Mouse (Mus musculus): ENCODE data around the gene Lrrd1.
"Not testable (repeated sequence)": the region's sequence is repeated elsewhere in the genome, so short reads cannot be mapped to it uniquely, and the experiment has no call there.

Gene Lrrd1

GRCm38 (mm10) chr5:3845026-3845425, at the start of gene Lrrd1:
Gene Lrrd1, plus strand, starts transcription at chr5:3845173.
- DNase-seq (ENCODE audit: low spot score) = peak; percentile 36

DNA sequence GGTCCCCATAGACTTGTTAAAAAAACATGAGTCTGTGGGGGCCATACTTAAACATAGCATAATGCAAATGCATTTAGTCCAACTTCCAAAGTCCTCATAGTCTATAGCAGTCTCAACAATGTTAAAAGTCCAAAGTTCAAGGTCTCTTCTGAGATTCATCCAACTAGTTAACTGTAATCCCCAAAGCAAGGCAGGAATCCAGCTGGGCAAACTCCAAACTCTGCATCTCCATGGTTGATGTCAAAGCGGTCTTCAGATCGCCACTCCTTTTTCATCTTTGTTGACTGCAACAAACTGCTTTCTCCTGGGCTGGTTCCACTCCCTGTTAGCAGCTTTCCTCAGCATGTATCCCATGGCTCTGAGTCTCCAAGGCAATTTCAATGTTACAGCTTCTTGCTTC, 47.9 kb upstream of the Lrrd1 start:
- DNase-seq (ENCODE audit: low spot score) = not testable (repeated sequence)

GRCm38 (mm10) chr5:3798656-3799055, 46.3 kb upstream of the Lrrd1 start:
- not testable (repeated sequence) for DNase-seq (ENCODE audit: low spot score)

DNA sequence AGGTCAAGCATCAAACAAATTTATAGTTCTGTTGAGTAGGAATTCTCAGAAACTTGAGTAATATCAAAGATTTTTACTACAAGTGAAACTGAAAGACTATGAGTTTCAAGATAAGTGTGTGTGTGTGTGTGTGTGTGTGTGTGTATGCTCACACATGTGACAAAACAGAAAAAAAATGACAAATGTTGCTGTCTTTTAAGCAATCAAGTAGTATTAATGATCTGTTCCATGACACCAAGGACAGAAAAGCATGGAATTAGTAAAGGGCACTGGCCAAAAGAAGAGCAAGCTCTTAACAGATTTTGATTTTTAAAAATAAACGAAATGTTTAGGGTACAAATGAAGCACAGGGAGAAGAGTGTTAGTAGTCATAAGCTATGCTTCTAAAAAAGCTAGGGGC, 44.9 kb upstream of the Lrrd1 start:
- DNase-seq (ENCODE audit: low spot score) = no peak

GRCm38 (mm10) chr5:3800881-3801280, 44.1 kb upstream of the Lrrd1 start:
- no peak for DNase-seq (ENCODE audit: low spot score)

GRCm38 (mm10) chr5:3801672-3802432, 43.1 kb upstream of the Lrrd1 start:
- no peak for DNase-seq (ENCODE audit: low spot score)

DNA sequence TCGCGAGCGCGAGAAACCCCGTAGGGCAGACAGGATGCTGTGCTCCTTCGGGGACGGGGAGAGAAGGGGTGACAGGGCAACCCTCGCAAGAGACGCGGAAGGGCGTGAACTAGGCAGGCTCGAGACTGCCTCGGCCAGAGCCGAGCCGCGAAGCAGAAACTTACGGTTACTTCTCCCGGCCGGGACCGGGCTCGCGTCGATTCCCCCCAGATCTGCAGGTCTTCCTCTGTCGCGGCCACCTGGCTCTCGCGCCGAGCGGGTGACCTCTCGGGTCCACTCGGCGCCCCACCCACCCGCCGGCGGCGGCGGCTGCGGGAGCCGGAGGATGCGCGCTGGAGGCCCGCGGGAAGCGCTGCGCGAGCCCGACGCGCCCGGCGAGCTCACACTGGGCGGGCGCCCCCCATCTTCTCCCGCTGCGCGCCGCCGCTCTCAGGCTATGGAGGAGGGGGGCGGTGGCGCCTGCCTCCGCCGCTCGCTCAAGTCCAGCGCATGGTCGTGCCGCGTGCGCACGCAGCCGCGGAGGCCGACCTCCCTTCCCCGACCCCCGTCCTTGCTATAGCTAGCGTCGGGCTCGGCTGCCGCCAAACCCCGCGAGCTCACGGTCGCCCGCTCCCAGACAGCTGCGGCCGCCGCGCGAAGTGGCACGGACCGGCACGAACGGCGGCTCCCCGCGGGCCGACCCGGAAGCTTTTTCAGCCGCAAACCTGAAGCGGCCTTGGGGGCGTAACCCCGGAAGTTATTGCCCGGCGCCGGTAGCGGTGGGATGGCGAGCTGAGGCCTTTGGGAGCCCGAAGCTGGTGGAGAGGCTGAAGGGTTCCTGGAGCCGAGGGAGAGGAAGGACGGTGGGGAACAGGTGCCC, 42.3 kb upstream of the Lrrd1 start, which contains the start of the genes Ankib1 and Krit1:
Gene Ankib1, minus strand, starts transcription at position 493 of the 859 bp plus-strand sequence.
Gene Krit1, plus strand, starts transcription at position 752 of the 859 bp plus-strand sequence.
- peak; percentile 89 for DNase-seq (ENCODE audit: low spot score)

DNA sequence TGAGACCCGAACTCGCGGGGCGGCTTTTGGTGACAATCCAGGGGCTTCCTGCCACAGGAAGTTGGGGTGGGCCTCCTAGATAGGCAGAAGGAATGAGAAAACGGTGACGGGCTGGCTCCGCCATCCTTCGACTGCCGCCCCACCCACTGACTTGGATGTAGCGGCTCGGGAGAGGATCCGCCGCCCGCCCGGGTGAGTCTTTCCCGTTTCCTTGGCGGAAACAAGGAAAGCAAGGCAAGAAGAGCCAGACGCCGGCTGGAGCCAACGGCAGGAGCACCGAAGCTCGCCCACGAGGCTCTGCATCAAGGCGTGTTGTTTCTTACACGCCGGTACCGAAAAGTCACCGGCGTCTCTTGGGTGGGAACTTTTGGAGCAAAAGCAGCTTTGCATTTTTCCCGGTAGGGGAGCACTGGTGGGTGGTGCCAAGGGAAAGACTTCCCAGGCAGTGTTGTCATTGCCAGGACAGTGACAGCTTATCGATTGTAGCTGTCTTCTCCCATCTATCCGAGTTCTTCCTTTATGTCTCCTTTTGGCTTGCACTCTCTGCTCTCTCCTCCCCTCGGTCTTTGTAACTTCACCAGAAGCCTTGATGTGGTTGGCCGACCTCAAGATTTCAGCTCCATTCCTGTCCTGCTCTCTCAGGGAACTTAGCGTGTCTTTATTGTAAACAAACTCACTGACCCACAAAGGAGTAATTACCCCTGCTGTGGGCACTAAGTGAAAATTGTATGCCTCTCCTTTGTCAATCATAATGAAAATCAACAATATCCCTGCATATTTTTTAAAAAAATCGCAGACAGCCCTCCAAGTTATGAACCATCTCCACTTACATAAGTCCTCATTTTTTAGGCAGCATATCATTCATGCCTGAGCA, 41.4 kb upstream of the Lrrd1 start:
- peak; percentile 42 for DNase-seq (ENCODE audit: low spot score)

GRCm38 (mm10) chr5:3808472-3808871, 36.5 kb upstream of the Lrrd1 start:
- no peak for DNase-seq (ENCODE audit: low spot score)

- DNase-seq (ENCODE audit: low spot score) = no peak
These were observed 10.9 kb upstream of the Lrrd1 start for GRCm38 (mm10) chr5:3834107-3834506.

GRCm38 (mm10) chr5:3870161-3870560, 25.2 kb downstream of the Lrrd1 start:
- DNase-seq (ENCODE audit: low spot score) = no peak

DNA sequence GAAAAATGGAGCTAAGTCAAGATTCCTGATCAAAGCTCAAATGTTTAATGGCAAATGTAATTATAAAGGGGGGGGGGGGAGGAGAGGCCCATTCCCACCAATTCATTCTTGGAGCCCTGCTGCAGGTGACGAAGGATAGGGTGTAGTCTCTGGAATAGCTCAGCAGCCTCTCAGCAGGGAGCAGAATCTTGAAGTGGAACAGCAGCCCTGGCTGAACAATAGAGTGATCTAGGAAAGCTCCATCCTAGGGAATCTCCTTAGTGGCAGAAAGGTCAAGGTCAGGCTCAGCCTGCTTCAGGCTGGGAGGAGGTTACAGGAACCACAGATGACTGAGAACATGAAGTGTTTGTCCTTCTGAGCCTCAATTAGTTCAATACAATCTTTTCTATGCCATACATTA, 27.4 kb downstream of the Lrrd1 start:
- DNase-seq (ENCODE audit: low spot score) = no peak

DNA sequence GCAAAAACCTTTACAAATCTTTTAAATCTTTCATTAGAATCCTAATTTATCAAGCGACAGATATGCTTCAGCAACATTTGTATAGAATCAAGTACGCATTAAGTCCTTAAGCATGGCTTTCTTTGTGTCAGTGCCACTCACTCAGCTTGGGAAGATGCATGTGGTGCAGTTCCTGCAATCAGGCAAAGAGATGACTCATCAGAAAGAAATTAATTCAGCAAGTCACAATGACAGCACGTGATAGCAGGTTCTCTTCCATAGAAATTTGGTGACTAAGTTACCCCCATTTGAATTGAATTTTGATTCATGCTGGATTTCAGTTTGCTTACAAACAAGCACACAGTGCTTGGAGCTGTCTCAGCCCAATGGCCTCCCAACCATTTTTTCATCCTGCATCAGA, 28.5 kb downstream of the Lrrd1 start:
- no peak for DNase-seq (ENCODE audit: low spot score)

DNA sequence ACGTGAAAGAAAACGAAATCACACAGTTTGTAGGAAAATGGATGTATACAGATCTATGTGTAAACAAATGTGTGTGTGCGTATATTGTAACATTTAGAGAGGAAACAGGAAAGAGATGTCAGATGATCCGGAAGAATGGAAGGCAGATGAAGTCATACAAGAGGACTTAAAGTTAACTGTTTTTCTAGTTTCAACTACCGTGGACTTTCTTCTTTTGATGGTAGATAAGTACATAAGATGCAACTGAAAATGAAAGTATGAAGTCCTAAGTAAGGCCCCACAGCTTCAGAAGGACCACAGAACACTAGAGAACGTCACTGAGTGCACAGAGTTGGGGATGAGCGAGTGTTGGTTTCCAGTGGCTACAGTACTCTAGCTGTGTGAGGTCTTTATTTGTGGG, 41.9 kb downstream of the Lrrd1 start:
- DNase-seq (ENCODE audit: low spot score) = not testable (repeated sequence)

DNA sequence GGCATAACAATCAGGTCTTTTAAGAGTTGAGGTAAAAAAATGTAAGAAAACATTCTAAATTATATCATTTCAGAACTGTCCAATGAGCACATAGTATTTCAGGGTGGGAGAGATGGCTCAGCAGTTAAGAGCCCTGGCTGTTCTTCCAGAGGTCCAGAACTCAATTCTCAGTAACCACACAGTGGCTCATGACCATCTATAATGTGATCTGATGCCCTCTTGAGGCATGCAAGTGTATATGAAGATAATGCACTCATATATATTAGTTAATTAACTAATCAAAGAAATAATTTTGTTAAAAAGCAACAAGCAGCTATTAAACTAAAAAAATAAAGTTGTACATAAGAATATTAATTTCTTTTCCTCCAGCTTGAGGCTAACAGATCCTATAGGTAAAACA, 44.2 kb downstream of the Lrrd1 start:
- DNase-seq (ENCODE audit: low spot score) = no peak

DNA sequence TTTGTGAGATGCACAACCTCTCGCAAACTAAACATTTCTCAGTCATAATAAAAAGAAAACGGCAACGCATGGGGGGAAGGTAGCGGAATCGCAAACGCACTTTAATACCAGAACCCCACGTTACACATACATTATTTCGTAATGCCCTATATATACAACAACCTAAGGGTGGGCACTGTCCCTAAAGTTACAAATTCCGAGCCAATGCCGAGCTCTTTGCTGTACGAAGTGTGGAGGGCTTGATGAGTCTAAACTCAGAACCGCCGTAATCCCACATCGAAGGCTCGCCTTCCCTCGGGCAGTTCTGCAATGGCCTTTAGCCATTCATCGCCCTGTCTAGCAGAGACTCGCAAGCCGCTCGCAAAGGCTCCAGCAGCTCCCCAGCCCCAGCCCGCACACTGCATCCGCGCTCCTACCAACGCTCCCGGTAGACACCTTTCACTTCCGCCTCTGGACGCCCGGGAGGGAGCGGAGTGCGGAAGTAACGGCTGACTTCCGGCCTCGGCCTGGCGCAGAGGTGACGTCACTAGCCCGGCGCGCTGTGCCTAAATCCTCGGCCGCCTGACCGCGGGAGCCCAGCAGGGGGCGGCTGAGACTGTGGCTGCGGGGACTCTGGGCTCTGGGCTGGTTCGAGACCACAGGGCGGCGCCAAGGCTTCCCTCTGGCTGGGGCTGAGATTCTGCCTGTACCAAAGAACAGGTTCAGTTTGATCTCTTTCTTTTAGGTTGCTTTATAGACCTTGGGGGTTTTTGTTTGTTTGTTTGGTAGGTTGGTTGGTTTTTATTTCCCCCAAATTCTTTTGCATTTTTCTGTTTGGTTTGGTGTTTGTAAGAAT, 48.7 kb downstream of the Lrrd1 start, which contains the start of gene Mterf1a:
Gene Mterf1a, minus strand, starts transcription at position 475 of the 835 bp plus-strand sequence.
- not testable (repeated sequence) for DNase-seq (ENCODE audit: low spot score)

- DNase-seq (ENCODE audit: low spot score) = not testable (repeated sequence)
These were observed 49.3 kb downstream of the Lrrd1 start for GRCm38 (mm10) chr5:3894294-3894619.

DNA sequence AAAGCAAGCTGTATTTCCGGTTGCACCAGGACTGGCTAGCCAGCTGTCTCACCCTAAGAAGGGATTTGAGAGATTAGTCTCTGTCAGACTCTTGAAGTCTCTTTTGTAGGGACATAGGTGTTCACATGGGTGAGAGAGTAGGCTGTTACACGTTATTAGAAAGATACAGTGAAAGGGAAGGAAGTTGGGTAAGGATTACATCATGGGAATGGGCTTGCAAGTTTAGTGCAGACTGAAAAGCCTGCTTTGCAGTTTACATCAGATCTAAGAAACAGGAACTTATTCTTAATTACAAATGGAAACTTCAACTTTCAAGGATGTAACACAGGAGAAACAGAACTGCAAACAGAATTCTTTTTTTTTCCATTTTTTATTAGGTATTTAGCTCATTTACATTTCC, 60.5 kb downstream of the Lrrd1 start:
- no peak for DNase-seq (ENCODE audit: low spot score)
